In genomic region chr17:26094531-26095110, GRCm38 (mm10) we compare ENCODE assay signal across 1 mouse cellular context.
TF ChIP-seq lines count a peak whose summit lies in the region.

No protein-coding gene starts in this region.

TF ChIP-seq in MEL, 35 proteins besides CTCF, POLR2A, EP300 and RAD21 (continued from another document):
- TF ChIP-seq POLR2AphosphoS2 (IDR thresholded peaks at IDR 0.05; ENCODE audit: low read length) (no peak), MEF2A (IDR thresholded peaks at IDR 0.05; ENCODE audit: extremely low read depth, insufficient replicate concordance, low read depth, low read length, poor library complexity, severe bottlenecking) (no peak), MAX (IDR thresholded peaks at IDR 0.05; ENCODE audit: low read length) (no peak), HCFC1 (IDR thresholded peaks at IDR 0.05; ENCODE audit: low read depth, low read length) (no peak), TAL1 (IDR thresholded peaks at IDR 0.05; ENCODE audit: low read length) (no peak), CHD1 (IDR thresholded peaks at IDR 0.05; ENCODE audit: low read depth, low read length) (no peak), BHLHE40 (IDR thresholded peaks at IDR 0.05; ENCODE audit: borderline replicate concordance, low read depth, low read length) (no peak), GATA1 (IDR thresholded peaks at IDR 0.05; ENCODE audit: low read depth, low read length) (no peak), SMC3 (IDR thresholded peaks at IDR 0.05; ENCODE audit: low read depth, low read length) (no peak), E2F4 (IDR thresholded peaks at IDR 0.05; ENCODE audit: borderline replicate concordance, low read depth, low read length) (no peak), NELFE (IDR thresholded peaks at IDR 0.05; ENCODE audit: low read depth, low read length) (no peak), JUND (IDR thresholded peaks at IDR 0.05; ENCODE audit: low read depth, low read length) (no peak), TCF12 (IDR thresholded peaks at IDR 0.05; ENCODE audit: low read depth, low read length) (no peak), GABPA (IDR thresholded peaks at IDR 0.05; ENCODE audit: low read depth, low read length) (no peak), MAZ (IDR thresholded peaks at IDR 0.05; ENCODE audit: low read depth, low read length) (no peak)
